Mouse (Mus musculus) erythroid progenitor cell, adult 5-6 weeks (primary cell): ENCODE results near the gene 1700016K19Rik. TPM values are rescaled to one million over a fixed set of nuclear protein-coding genes. Genes with fewer than 3 reads are reported as not detected.

Experiments used
- ATAC-seq: replicated peaks from 2 replicates; pipeline ENCODE4 v1.8.0; 2016; ENCODE audit warnings: moderate number of reproducible peaks, mild to moderate bottlenecking, moderate TSS enrichment, inconsistent platforms; ENCODE audit not compliant: poor library complexity, low FRiP score, severe bottlenecking
- total RNA-seq, 2 experiments: library from RNA; stranded (forward) in 1 of 2; stranded (reverse) in 1 of 2; fragments of 150-400 nt in 1 of 2; fragments of 186-747, 209-891 nt in 1 of 2; gene quantifications; 2 replicates each; pipeline versions ENCODE4 v1.2.3 to v1.2.4; 2015 to 2017; ENCODE audit warnings: low replicate concordance in 2 of 2

1700016K19Rik gene
- total RNA-seq, 2 experiments from 2014 or later = not detected

GRCm38 (mm10) chr11:76027139-76028071, 27.7 kb downstream of the 1700016K19Rik start, which contains the start of gene Rflnb:
Gene Rflnb (minus strand): TSS chr11:76027782.
- peak; percentile 89 for ATAC-seq

- ATAC-seq = no peak
Observed at GRCm38 (mm10) chr11:76028072-76028465, 28.4 kb downstream of the 1700016K19Rik start.

- ATAC-seq = no peak
Observed at GRCm38 (mm10) chr11:76033359-76033758, 33.6 kb downstream of the 1700016K19Rik start.

- no peak for ATAC-seq
Observed at GRCm38 (mm10) chr11:76033836-76034235, 34.1 kb downstream of the 1700016K19Rik start.

- no peak for ATAC-seq
Observed at GRCm38 (mm10) chr11:76035182-76035581, 35.5 kb downstream of the 1700016K19Rik start.

GRCm38 (mm10) chr11:76037581-76038294, 38.0 kb downstream of the 1700016K19Rik start:
- ATAC-seq = no peak

GRCm38 (mm10) chr11:76039271-76040053, 39.8 kb downstream of the 1700016K19Rik start:
- ATAC-seq = no peak

GRCm38 (mm10) chr11:76040106-76040505, 40.4 kb downstream of the 1700016K19Rik start:
- ATAC-seq = no peak

GRCm38 (mm10) chr11:76040761-76041376, 41.2 kb downstream of the 1700016K19Rik start:
- ATAC-seq = no peak

- no peak for ATAC-seq
Observed at GRCm38 (mm10) chr11:76042041-76042638, 42.4 kb downstream of the 1700016K19Rik start.

- ATAC-seq = no peak
Observed at GRCm38 (mm10) chr11:76042882-76043281, 43.2 kb downstream of the 1700016K19Rik start.

- no peak for ATAC-seq
Observed at GRCm38 (mm10) chr11:76044468-76044867, 44.8 kb downstream of the 1700016K19Rik start.

- ATAC-seq = no peak
Observed at GRCm38 (mm10) chr11:76045367-76045766, 45.7 kb downstream of the 1700016K19Rik start.

GRCm38 (mm10) chr11:76050509-76050908, 50.8 kb downstream of the 1700016K19Rik start:
- ATAC-seq = no peak

- no peak for ATAC-seq
Observed at GRCm38 (mm10) chr11:76050967-76051512, 51.3 kb downstream of the 1700016K19Rik start.

GRCm38 (mm10) chr11:76052496-76052895, 52.8 kb downstream of the 1700016K19Rik start:
- ATAC-seq = no peak
